Mouse (Mus musculus) heart, adult 18-20 months (tissue): Measurements from ENCODE around the gene Hscb. TPM values are rescaled to one million over a fixed set of nuclear protein-coding genes. Genes with fewer than 3 reads are reported as not detected.

ENCODE experiments used
- DNase-seq, 2 experiments: peaks; one replicate each; pipeline ENCODE4 v3.0.0; 2021 to 2022; ENCODE audit warnings: mixed read lengths in 1 of 2
- total RNA-seq, 2 experiments: library from RNA; stranded (reverse); gene quantifications; 2 replicates each; pipeline ENCODE4 v1.2.3; 2021

Hscb gene
- total RNA-seq, 2 experiments from 2014 or later: 16.4 to 21.0 TPM

GRCm38 (mm10) chr5:110831036-110831720, 8.4 kb downstream of the Hscb start:
- DNase-seq: no peak

- no peak for DNase-seq
These were observed 12.0 kb downstream of the Hscb start for GRCm38 (mm10) chr5:110827576-110827975.

- DNase-seq: no peak
These were observed 12.6 kb downstream of the Hscb start for GRCm38 (mm10) chr5:110826781-110827495.

- DNase-seq: no peak
These were observed 15.2 kb downstream of the Hscb start for GRCm38 (mm10) chr5:110824421-110824820.

- DNase-seq: peak; percentile 99 to 100
These were observed 29.8 kb downstream of the Hscb start, which contains the start of gene Ulk1 for GRCm38 (mm10) chr5:110809667-110810325. TSS of gene Ulk1 (minus strand) at chr5:110810097.

DNA sequence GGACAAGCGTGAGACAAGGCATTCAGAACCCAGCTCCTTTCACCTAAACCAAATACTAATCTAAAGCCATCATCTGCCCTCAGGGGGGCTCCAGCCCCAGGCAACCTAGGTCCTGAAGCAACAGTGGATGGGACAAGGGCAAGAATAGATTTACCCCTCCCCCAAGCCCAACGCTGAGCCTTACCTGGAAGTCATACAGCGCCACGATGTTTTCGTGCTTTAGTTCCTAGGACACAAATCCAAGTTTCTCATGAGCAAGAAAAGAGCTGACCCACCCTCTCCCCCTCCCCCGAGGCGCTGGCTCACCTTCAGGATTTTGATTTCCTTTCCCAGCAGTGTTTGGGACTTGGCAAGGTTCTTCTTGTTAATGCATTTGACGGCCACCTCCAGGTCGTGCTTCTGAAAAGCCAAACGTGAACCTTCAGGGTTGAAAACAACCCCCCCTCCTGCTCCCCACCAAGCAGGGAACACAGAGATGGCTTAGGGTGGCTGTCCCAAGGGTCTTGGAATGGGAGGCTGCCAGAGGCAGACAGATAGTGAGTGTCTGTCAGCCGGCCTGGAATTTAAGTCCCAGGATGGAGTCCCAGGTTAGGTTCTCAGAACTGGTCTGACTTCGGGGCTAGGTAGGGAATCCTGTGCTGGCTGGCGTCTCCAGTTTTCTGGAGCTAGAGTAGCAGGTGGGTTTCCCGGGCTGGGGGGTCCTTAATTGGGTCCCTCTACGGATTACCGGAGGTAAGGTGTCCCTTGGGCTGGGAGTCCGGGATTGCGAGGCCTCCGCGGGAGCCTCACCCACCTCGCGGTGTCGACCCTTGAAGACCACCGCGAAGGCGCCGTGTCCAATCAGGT, 30.5 kb downstream of the Hscb start:
- peak; percentile 32 to 70 for DNase-seq

DNA sequence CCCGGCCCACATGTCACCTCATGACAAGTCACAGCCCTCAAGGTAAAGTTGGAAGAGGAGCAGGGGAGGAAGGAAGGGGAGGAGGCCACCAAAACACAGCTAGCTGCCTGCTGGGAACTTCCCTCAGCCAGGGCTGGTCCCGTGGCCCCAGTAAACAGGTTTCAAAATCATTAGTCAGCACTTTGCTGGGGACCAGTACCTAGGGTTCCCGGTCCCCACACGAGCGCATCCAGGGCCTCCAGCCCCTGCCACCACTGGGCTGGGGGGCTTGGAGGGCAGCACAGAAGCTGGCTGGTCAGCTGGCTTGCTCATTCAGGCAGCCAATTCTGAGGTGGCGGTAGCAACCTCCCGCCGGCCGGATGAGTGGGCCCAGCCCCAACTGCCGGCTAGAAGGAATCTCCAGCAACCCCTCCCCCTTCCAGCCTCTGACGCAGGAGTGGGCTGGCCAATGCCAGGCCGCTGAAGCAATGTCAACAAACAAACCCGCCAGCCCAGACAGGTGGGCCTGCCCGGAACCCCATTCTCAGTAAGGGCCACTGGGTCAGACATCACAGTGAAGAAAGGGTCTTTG, 31.4 kb downstream of the Hscb start:
- peak; percentile 94 for DNase-seq

DNA sequence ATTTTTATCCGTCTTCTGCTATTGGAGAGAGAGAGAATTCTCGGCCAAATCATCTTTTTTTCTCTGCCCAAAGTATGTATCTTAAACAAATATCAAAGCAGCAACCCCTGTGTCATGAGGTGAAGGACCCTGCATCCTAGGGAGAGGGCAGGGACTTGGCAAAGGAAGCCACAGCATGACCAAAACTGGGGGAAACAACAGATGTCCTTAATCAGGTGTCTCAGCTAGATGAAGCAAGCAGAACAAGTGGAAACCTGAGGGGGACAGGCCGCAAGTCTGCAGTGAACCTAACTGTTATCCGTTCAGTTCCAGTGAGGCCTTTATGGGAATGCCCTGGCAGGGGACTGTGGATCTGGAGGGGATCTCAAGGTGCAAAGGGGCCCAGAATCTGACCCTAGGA, 32.1 kb downstream of the Hscb start:
- no peak for DNase-seq

GRCm38 (mm10) chr5:110806676-110807075, 32.9 kb downstream of the Hscb start:
- peak in 1 of 2 experiments; percentile 53 for DNase-seq

DNA sequence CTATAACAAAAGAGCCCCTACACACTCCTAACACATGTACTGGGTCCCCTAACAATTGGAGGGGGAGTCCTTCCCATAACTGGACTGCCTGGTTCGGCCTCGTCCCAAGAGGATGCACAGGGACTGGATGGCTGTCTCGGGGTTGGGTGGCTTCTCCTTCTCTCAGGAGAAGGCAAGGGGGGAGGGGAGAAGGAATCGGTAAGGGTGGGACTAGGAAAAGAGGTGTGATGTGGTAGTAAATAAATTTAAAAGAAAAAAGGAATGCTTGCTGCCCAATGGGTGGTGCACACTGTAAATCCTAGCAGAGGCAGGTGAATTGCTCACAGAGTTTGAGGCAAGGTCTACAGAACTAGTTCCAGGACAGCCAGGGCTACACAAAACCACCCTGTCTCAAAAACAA, 33.4 kb downstream of the Hscb start:
- no peak for DNase-seq

GRCm38 (mm10) chr5:110804012-110804743, 35.4 kb downstream of the Hscb start:
- no peak for DNase-seq

DNA sequence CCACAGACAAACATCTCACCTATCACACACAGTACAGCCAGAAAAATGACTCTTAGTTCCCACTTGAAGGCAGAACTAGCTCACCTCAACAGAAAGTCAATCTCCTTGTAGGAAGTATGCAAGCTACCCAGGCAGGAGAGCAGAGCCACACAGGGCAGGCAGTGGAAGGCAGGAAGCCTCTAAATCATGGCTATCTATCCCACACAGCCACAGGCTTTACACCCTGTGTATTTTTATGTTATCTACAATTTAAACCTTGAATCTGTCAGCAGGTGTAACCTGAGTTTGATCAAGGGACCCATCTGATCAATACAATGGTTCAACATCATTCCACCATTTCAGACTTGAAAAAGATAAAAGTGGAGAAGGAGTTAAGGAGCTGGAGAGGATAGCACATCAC, 36.8 kb downstream of the Hscb start:
- no peak for DNase-seq

GRCm38 (mm10) chr5:110802186-110802585, 37.4 kb downstream of the Hscb start:
- peak in 1 of 2 experiments; percentile 69 for DNase-seq

GRCm38 (mm10) chr5:110801036-110801624, 38.4 kb downstream of the Hscb start:
- no peak for DNase-seq

DNA sequence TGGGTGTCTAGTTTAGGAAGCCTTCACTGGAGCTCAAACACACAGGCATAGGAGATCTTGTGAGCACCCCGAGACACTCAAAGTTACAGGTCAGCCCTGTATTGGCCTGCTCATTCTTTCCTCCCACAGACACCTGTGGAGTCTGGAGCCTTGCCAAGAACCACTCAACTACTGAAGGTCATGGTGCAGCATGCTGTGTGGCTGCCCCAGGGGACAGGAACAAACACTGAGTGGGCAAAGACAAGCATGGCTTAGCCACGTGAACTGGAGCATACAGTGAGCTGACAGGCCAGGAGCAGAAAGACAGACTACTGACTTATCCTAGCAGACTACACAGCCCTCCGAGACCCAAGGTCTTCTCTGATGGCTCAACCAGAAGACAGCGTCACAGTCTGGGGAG, 41.9 kb downstream of the Hscb start:
- DNase-seq: peak; percentile 55 to 66

DNA sequence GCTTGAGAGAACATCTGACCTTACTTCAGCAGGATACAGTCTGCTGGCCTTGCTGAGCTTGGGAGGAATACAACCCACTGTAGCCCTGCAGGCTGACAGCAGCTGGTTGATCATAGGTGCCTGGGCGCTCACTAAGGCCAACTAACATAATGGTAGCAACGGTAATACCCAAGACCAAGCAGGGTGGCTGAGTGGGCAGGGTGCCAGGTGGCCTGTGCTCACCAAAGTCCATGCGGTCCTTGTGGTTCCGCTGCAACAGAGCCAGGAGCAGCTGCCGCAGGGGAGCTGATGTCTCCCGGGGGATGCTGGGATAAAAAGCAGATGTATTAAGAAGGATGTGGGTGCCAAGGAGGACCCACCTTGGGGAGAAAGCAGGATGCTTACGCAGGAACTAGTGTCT, 45.2 kb downstream of the Hscb start:
- DNase-seq: no peak

DNA sequence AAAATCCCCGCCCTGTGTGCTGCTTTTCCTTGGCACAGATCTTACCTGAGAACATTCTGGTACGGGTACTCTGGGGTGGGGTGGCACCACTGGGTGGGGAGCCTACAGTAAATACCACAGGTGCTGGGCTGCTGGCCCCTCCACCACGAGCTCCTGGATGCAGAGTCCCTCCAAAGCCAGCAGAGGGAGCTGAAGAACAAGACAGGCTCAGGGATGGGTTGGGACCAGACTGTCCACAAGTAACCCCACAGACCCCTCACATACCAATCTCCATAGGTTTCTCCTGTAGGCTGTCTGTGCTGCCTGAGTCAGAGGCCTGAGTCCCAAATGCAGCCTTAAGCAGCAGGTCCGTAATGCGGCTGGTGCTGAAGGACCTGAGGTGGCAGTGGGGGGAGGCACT, 50.9 kb downstream of the Hscb start:
- peak; percentile 39 to 74 for DNase-seq

DNA sequence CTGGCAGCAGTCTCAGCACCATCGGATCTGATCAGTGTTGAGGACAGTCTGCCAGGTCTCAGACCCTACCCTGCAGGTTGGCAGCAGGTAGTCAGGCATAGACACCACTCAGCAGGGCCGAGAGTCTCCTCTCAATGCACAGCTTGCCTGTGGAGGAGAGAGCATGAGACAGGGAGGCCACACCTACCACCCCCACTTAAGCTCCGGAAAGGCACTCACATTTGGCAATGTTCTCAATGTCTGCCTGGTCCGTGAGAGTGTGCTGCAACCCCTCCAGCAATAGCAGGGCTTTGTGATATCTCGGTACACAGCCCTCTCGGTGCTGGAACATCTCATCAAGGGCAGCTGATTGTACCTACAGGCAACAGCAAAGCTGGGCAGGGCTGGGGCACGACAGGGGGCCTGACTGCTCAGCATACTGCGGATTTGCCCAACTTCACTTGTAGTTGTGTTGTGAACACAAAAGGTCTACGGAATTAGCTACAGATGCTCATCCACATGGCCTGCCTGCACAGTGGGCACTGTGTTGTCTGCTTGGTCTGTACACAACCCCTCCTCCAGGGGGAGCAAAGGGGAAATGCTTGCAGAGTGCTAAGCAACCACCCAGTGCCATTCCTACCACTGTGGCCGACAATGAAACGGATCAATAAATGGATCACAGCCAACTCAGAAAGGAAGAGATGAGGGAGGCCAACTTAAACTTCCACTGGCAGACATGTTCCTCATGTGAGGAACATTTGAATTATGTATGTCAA, 53.3 kb downstream of the Hscb start:
- DNase-seq: no peak

- DNase-seq: no peak
These were observed 56.4 kb downstream of the Hscb start for GRCm38 (mm10) chr5:110783150-110783549.
